Mouse (Mus musculus) embryo, embryonic 9.5 days (tissue): ENCODE measurements at regions not wholly inside any gene's neighbourhood (a gene's known extent, or its start where the extent isn't known, plus 50 kb on each side); places are given as distances from the start of the nearest gene placed in this dataset.
"Not testable (repeated sequence)": the region's sequence is repeated elsewhere in the genome, so short reads cannot be mapped to it uniquely, and the experiment has no call there.

ENCODE experiments used
- DNase-seq: peaks from one replicate; pipeline ENCODE4 v3.0.0-alpha.2; 2017; ENCODE audit errors: extremely low spot score

GRCm38 (mm10) chr12:29280081-29280788 lies 247.9 kb upstream of the Myt1l start:
- DNase-seq = peak; percentile 30

GRCm38 (mm10) chr12:29280861-29281630 lies 247.1 kb upstream of the Myt1l start:
- no peak for DNase-seq

- no peak for DNase-seq
These were observed 239.4 kb upstream of the Myt1l start for GRCm38 (mm10) chr12:29288801-29289200.

GRCm38 (mm10) chr12:29290591-29291351 lies 237.4 kb upstream of the Myt1l start:
- DNase-seq = peak; percentile 94

GRCm38 (mm10) chr12:29297984-29298383 lies 230.2 kb upstream of the Myt1l start:
- no peak for DNase-seq

- DNase-seq = no peak
These were observed 212.5 kb upstream of the Myt1l start for GRCm38 (mm10) chr12:29315636-29316035.

- no peak for DNase-seq
These were observed 206.7 kb upstream of the Myt1l start for GRCm38 (mm10) chr12:29321468-29321867.

GRCm38 (mm10) chr12:29323534-29323933 lies 204.7 kb upstream of the Myt1l start:
- DNase-seq = no peak

GRCm38 (mm10) chr12:29335839-29336469 lies 192.2 kb upstream of the Myt1l start:
- DNase-seq = no peak

GRCm38 (mm10) chr12:29337336-29337735 lies 190.8 kb upstream of the Myt1l start:
- no peak for DNase-seq

GRCm38 (mm10) chr12:29341388-29341995 lies 186.7 kb upstream of the Myt1l start:
- no peak for DNase-seq

GRCm38 (mm10) chr12:29343147-29343852 lies 184.9 kb upstream of the Myt1l start:
- DNase-seq = no peak

- no peak for DNase-seq
These were observed 179.5 kb upstream of the Myt1l start for GRCm38 (mm10) chr12:29348698-29349097.

GRCm38 (mm10) chr12:29349146-29349850 lies 178.9 kb upstream of the Myt1l start:
- DNase-seq = no peak

GRCm38 (mm10) chr12:29353777-29354496 lies 174.2 kb upstream of the Myt1l start:
- DNase-seq = no peak

- DNase-seq = no peak
These were observed 173.4 kb upstream of the Myt1l start for GRCm38 (mm10) chr12:29354816-29355215.

- peak; percentile 60 for DNase-seq
These were observed 171.3 kb upstream of the Myt1l start for GRCm38 (mm10) chr12:29356681-29357397.

GRCm38 (mm10) chr12:29361236-29361635 lies 166.9 kb upstream of the Myt1l start:
- DNase-seq = no peak

- DNase-seq = not testable (repeated sequence)
These were observed 160.5 kb upstream of the Myt1l start for GRCm38 (mm10) chr12:29367741-29368106.
